Mouse (Mus musculus) midbrain, postnatal 0 days (tissue): ENCODE measurements at regions not wholly inside any gene's neighbourhood (a gene's known extent, or its start where the extent isn't known, plus 50 kb on each side); places are given as distances from the start of the nearest gene placed in this dataset.
A peak's percentile ranks its signal among the peaks of the same experiment; 100 is the strongest.

Experiments used
- ATAC-seq: fragments of 200-750 bp; cut with Nextera tagmentation; 2 replicates; pipeline ENCODE4 v1.8.0; 2017; ENCODE audit warnings: moderate number of reproducible peaks, mild to moderate bottlenecking, moderate TSS enrichment, moderate library complexity; ENCODE audit not compliant: low FRiP score
- DNase-seq: peaks from one replicate; pipeline ENCODE4 v3.0.0-alpha.2; 2015; ENCODE audit warnings: low spot score
- H3K27ac ChIP-seq: fragments of 300-500 bp; sonication (generic); 2 replicates; pipeline ENCODE4 v1.5.1; 2014; ENCODE audit warnings: low read depth, mild to moderate bottlenecking, low read length, mixed read lengths
- H3K27me3 ChIP-seq: fragments of 300-500 bp; sonication (generic); 2 replicates; pipeline ENCODE4 v1.6.1; 2014; ENCODE audit warnings: low read length, control low read depth, mixed read lengths; ENCODE audit not compliant: insufficient read depth
- H3K36me3 ChIP-seq: fragments of 300-500 bp; sonication (generic); 2 replicates; pipeline ENCODE4 v1.6.1; 2014; ENCODE audit warnings: low read length, control low read depth, mixed read lengths; ENCODE audit not compliant: insufficient read depth
- H3K4me1 ChIP-seq: fragments of 300-500 bp; sonication (generic); 2 replicates; pipeline ENCODE4 v1.6.1; 2014; ENCODE audit warnings: mild to moderate bottlenecking, control low read depth, antibody characterized with exemption, low read length, mixed read lengths; ENCODE audit not compliant: insufficient read depth
- H3K4me2 ChIP-seq: fragments of 300-500 bp; sonication (generic); 2 replicates; pipeline ENCODE4 v1.6.1; 2014; ENCODE audit warnings: low read depth, mild to moderate bottlenecking, low read length, mixed read lengths; ENCODE audit not compliant: poor library complexity, severe bottlenecking
- H3K4me3 ChIP-seq: fragments of 300-500 bp; sonication (generic); 2 replicates; pipeline ENCODE4 v1.5.1; 2014; ENCODE audit warnings: low read depth, mild to moderate bottlenecking, low read length, moderate library complexity
- H3K9ac ChIP-seq: fragments of 300-500 bp; sonication (generic); replicated peaks from 2 replicates; pipeline ENCODE4 v1.6.1; 2014; ENCODE audit warnings: mild to moderate bottlenecking, low read length, moderate library complexity, mixed read lengths; ENCODE audit not compliant: poor library complexity, severe bottlenecking
- H3K9me3 ChIP-seq: fragments of 300-500 bp; sonication (generic); 2 replicates; pipeline ENCODE4 v1.6.1; 2016; ENCODE audit warnings: low read length, control low read depth
- CTCF ChIP-seq: IDR thresholded peaks from 2 replicates; pipeline ENCODE4 v1.5.1; 2016; ENCODE audit warnings: antibody characterized with exemption, mild to moderate bottlenecking
- WGBS: fragments of 180-500 bp; shearing (Covaris S2); extraction: QIAGEN DNeasy Blood & Tissue Kit; methylation state at CpG from one replicate; pipeline ENCODE4 v1.1.7; 2014; 5-methylcytosine and 5-hydroxymethylcytosine counted together

GRCm38 (mm10) chr6:36604802-36605201 is 205.2 kb downstream of the Ptn start:
- Histone ChIP-seq H3K4me2 (no peak overlapping the region), H3K36me3 (no peaks in the 10 kb centered on the region), H3K27ac (no peak overlapping the region), H3K9ac (no peak overlapping the region), H3K9me3 (no peaks in the 10 kb centered on the region), H3K27me3 (no peaks in the 10 kb centered on the region), H3K4me1 (no peaks in the 10 kb centered on the region), H3K4me3 (no peak overlapping the region)
- WGBS, result 82% methylated on average over 3 of the region's 3 CpGs
- ATAC-seq (no peak), DNase-seq (peak; percentile 1)
- TF ChIP-seq CTCF, result no peak

DNA sequence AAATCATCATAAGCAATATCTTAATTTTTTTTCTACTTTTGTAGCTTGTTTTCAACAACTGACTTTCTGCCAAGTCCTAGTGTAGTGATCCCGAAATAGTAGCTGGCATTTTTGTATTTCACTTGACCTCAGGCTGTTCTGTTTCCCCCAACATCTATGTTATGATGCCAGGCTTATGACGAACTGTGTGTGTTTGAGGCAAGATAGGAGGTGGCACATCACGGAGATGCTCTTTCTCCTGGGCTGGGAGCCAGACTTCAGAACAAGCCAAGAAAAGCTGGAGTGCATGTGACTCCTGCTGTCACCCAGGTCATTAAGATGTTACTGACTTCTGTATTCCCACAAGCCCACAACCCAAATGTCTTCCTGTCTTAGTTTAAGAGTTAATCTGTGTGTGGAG is 208.7 kb downstream of the Chrm2 start:
- ATAC-seq, result no peak
- H3K4me3 ChIP-seq, result no peak overlapping the region
- 66% methylated on average over 3 of the region's 3 CpGs for WGBS
- H3K36me3 ChIP-seq, result no peaks in the 10 kb centered on the region
- H3K27me3 ChIP-seq, result no peaks in the 10 kb centered on the region
- H3K4me1 ChIP-seq, result no peaks in the 10 kb centered on the region
- no peak overlapping the region for H3K9ac ChIP-seq
- H3K9me3 ChIP-seq, result no peaks in the 10 kb centered on the region
- DNase-seq, result peak; percentile 64
- H3K27ac ChIP-seq, result no peak overlapping the region
- TF ChIP-seq CTCF, result no peak
- no peak overlapping the region for H3K4me2 ChIP-seq

DNA sequence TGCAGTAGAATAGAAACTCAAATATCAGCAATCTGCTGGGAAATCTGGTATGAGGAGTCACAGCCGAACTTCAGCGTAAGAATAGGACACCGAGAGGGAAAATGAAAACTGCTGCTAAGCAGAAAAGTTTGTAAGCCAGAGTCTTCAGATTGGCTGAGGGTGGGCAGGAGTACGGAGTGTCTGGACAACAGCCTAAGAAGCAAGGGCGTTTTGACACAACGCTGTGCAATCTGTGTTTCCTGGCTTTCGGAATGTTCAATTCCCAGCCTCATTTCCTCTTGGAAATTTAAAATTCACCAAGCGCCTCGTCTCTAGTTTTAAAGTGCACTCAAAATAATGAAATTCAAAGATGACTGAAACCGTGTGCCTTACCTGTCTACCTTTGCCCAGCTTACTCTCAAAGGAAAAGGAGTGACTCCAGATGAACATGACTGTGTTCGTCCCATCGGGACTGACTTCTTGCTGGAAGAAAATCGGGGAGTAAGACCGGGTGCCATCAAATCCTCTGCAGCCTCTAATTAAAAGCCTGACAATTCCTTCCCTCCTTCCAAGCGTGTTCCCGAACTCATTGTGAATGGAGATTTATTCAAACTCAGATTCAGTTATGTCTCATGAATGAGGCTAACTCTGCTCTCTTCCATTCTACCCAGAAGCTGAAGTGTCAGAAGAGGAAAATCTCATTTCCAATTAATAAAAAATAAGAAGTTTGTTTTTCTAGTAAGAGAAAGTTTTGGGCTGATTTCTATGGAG is 203.2 kb downstream of the Chrm2 start:
- H3K27me3 ChIP-seq, result no peaks in the 10 kb centered on the region
- DNase-seq, result no peak
- no peak overlapping the region for H3K4me2 ChIP-seq
- TF ChIP-seq CTCF, result no peak
- H3K9me3 ChIP-seq, result no peaks in the 10 kb centered on the region
- H3K4me3 ChIP-seq, result no peak overlapping the region
- H3K36me3 ChIP-seq, result no peaks in the 10 kb centered on the region
- 62% methylated on average over 16 of the region's 16 CpGs for WGBS
- no peaks in the 10 kb centered on the region for H3K4me1 ChIP-seq
- H3K9ac ChIP-seq, result no peak overlapping the region
- no peak for ATAC-seq
- H3K27ac ChIP-seq, result no peak overlapping the region

GRCm38 (mm10) chr6:36581043-36581442 is 193.2 kb downstream of the Chrm2 start:
- TF ChIP-seq CTCF, result no peak
- Histone ChIP-seq H3K4me1 (no peaks in the 10 kb centered on the region), H3K4me2 (no peak overlapping the region), H3K27ac (no peak overlapping the region), H3K9ac (no peak overlapping the region), H3K27me3 (no peaks in the 10 kb centered on the region), H3K4me3 (no peak overlapping the region), H3K9me3 (no peaks in the 10 kb centered on the region), H3K36me3 (no peaks in the 10 kb centered on the region)
- DNase-seq (no peak), ATAC-seq (no peak)
- 92% methylated on average over 3 of the region's 3 CpGs for WGBS
